ENCODE assay signal across 8 mouse cellular contexts in genomic region chr11:8424342-8425225, GRCm38 (mm10).
A peak's percentile ranks its signal among the peaks of the same experiment; 100 is the strongest.
DNase-seq lines count a peak whose midpoint lies in the region; ATAC-seq and TF ChIP-seq lines count a peak whose summit lies in the region.

No protein-coding gene starts in this region.

- peak; percentile 80 for ATAC-seq in cerebellum, adult (ENCODE audit: insufficient number of reproducible peaks, low FRiP score, low TSS enrichment)
- ATAC-seq in forebrain, embryonic 13.5 days, result peak; percentile 96
- peak; percentile 85 for ATAC-seq in heart, postnatal 0 days (ENCODE audit: insufficient read depth, low read depth)
- ATAC-seq in liver, postnatal 0 days, result peak; percentile 60; the same call in 1 of the 2 replicates
- ATAC-seq in neural tube, embryonic 14.5 days (ENCODE audit: low read depth), result peak; percentile 95

- no peak for TF ChIP-seq EP300 in heart, postnatal 0 days (IDR thresholded peaks at IDR 0.05; ENCODE audit: low read depth)
- TF ChIP-seq EP300 in liver, postnatal 0 days (IDR thresholded peaks at IDR 0.05; ENCODE audit: low read depth), result no peak

- DNase-seq in ES-E14 (ENCODE audit: low read depth, low spot score), result peak; percentile 56
- DNase-seq in heart, postnatal 0 days (ENCODE audit: low spot score), result peak; percentile 77
- peak; percentile 85 for DNase-seq in kidney, postnatal 36 days
- peak; percentile 63 for DNase-seq in liver, postnatal 0 days
- peak; percentile 66 for DNase-seq in thymus, postnatal 0 days (ENCODE audit: low spot score)

- 31% methylated on average over 13 of the region's 13 CpGs for WGBS in forebrain, embryonic 13.5 days
- WGBS in heart, postnatal 0 days, result 30% methylated on average over 13 of the region's 13 CpGs
- 39% methylated on average over 13 of the region's 13 CpGs for WGBS in liver, postnatal 0 days (ENCODE audit: insufficient replicate concordance)
- WGBS in neural tube, embryonic 14.5 days, result 23% methylated on average over 13 of the region's 13 CpGs

- H3K9ac ChIP-seq in ES-E14 (ENCODE audit: insufficient read depth, low read depth, low read length, poor library complexity, severe bottlenecking), result no peak overlapping the region
- H3K9ac ChIP-seq in forebrain, embryonic 13.5 days, result 0 out of 2 replicates have a peak overlapping the region, but pooled peaks have one; percentile 17
- no peak overlapping the region for H3K9ac ChIP-seq in heart, postnatal 0 days (replicated peaks; ENCODE audit: low read depth, low read length)
- no peak overlapping the region for H3K9ac ChIP-seq in liver, postnatal 0 days (replicated peaks)
- H3K9ac ChIP-seq in neural tube, embryonic 14.5 days (replicated peaks; ENCODE audit: low read depth, low read length), result no peak overlapping the region

- no peak overlapping the region for H3K4me3 ChIP-seq in ES-E14 (ENCODE audit: insufficient read depth in 1 of 2, low read depth in 1 of 2, low read length in 2 of 2, poor library complexity in 1 of 2, severe bottlenecking in 1 of 2)
- H3K4me3 ChIP-seq in forebrain, embryonic 13.5 days, result no peak overlapping the region
- H3K4me3 ChIP-seq in heart, postnatal 0 days (ENCODE audit: low read depth, low read length), result 0 out of 2 replicates have a peak overlapping the region, but pooled peaks have one; percentile 11
- H3K4me3 ChIP-seq in liver, postnatal 0 days (ENCODE audit: low read depth, low read length), result no peak overlapping the region
- H3K4me3 ChIP-seq in neural tube, embryonic 14.5 days (ENCODE audit: low read depth, low read length), result no peak overlapping the region

- TF ChIP-seq CTCF in heart, postnatal 0 days (IDR thresholded peaks at IDR 0.05; ENCODE audit: low read depth), result peak; percentile 94
- TF ChIP-seq CTCF in liver, postnatal 0 days (IDR thresholded peaks at IDR 0.05; ENCODE audit: low read depth), result peak; percentile 92

- H3K27ac ChIP-seq in ES-E14 (ENCODE audit: insufficient read depth, low read depth, low read length, poor library complexity, severe bottlenecking), result no peak overlapping the region
- peak overlapping the region; percentile 67 for H3K27ac ChIP-seq in forebrain, embryonic 13.5 days
- no peak overlapping the region for H3K27ac ChIP-seq in heart, postnatal 0 days (ENCODE audit: low read depth)
- H3K27ac ChIP-seq in liver, postnatal 0 days (ENCODE audit: low read depth), result no peak overlapping the region
- H3K27ac ChIP-seq in neural tube, embryonic 14.5 days (ENCODE audit: low read depth, low read length), result peak overlapping the region; percentile 36

- no peaks in the 10 kb centered on the region for H3K9me3 ChIP-seq in ES-E14 (ENCODE audit: control insufficient read depth, insufficient read depth, low read depth, low read length)
- no peaks in the 10 kb centered on the region for H3K9me3 ChIP-seq in forebrain, embryonic 13.5 days (replicated peaks)
- H3K9me3 ChIP-seq in heart, postnatal 0 days (replicated peaks; ENCODE audit: control insufficient read depth, low read length), result no peaks in the 10 kb centered on the region
- H3K9me3 ChIP-seq in liver, postnatal 0 days (ENCODE audit: low read length), result no peaks in the 10 kb centered on the region
- H3K9me3 ChIP-seq in neural tube, embryonic 14.5 days (ENCODE audit: control insufficient read depth, low read length), result no peaks in the 10 kb centered on the region

- in situ Hi-C loops in ES-E14 (cut with MboI; ENCODE audit: low sequenced_read_pairs in 2 of 2, unreplicated experiment in 2 of 2), result loop anchor here (10.0 to 25.0 kb wide), 3 partner anchors 438 to 713 kb away; no protein-coding TSS in a partner anchor

- peak overlapping the region; percentile 28; the same call in 1 of the 2 replicates for H3K4me2 ChIP-seq in forebrain, embryonic 13.5 days
- H3K4me2 ChIP-seq in heart, postnatal 0 days (ENCODE audit: low read depth, low read length), result peak overlapping the region; percentile 43
- H3K4me2 ChIP-seq in liver, postnatal 0 days (ENCODE audit: low read depth, low read length), result peak overlapping the region; percentile 42; the same call in 1 of the 2 replicates
- H3K4me2 ChIP-seq in neural tube, embryonic 14.5 days (ENCODE audit: low read depth, low read length), result no peak overlapping the region

- peaks cover 5% of the 10 kb centered on the region; the same call in 1 of the 2 replicates for H3K36me3 ChIP-seq in ES-E14 (ENCODE audit: control insufficient read depth, insufficient read depth, low read length, poor library complexity, severe bottlenecking)
- peaks cover 6% of the 10 kb centered on the region; the same call in 1 of the 2 replicates for H3K36me3 ChIP-seq in forebrain, embryonic 13.5 days (ENCODE audit: poor library complexity, severe bottlenecking)
- H3K36me3 ChIP-seq in heart, postnatal 0 days (replicated peaks; ENCODE audit: control insufficient read depth, insufficient read depth, low read length), result peaks cover under 1% of the 10 kb centered on the region; the same call in 1 of the 2 replicates
- H3K36me3 ChIP-seq in liver, postnatal 0 days (replicated peaks; ENCODE audit: insufficient read depth, low read length), result no peaks in the 10 kb centered on the region
- no peaks in the 10 kb centered on the region for H3K36me3 ChIP-seq in neural tube, embryonic 14.5 days (ENCODE audit: control insufficient read depth, insufficient read depth, low read length)

- no peaks in the 10 kb centered on the region for H3K4me1 ChIP-seq in ES-E14 (ENCODE audit: control insufficient read depth in 2 of 2, insufficient read depth in 2 of 2, low read length in 2 of 2, poor library complexity in 1 of 2)
- peaks cover 10% of the 10 kb centered on the region for H3K4me1 ChIP-seq in forebrain, embryonic 13.5 days
- no peaks in the 10 kb centered on the region for H3K4me1 ChIP-seq in heart, postnatal 0 days (ENCODE audit: control insufficient read depth, insufficient read depth)
- no peaks in the 10 kb centered on the region for H3K4me1 ChIP-seq in liver, postnatal 0 days (ENCODE audit: insufficient read depth)
- peaks cover 12% of the 10 kb centered on the region; the same call in 1 of the 2 replicates for H3K4me1 ChIP-seq in neural tube, embryonic 14.5 days (ENCODE audit: control insufficient read depth, insufficient read depth, low read length)

- H3K27me3 ChIP-seq in forebrain, embryonic 13.5 days, result no peaks in the 10 kb centered on the region
- no peaks in the 10 kb centered on the region for H3K27me3 ChIP-seq in heart, postnatal 0 days (ENCODE audit: control insufficient read depth, insufficient read depth, low read length)
- no peaks in the 10 kb centered on the region for H3K27me3 ChIP-seq in liver, postnatal 0 days (ENCODE audit: insufficient read depth, low read length)
- no peaks in the 10 kb centered on the region for H3K27me3 ChIP-seq in neural tube, embryonic 14.5 days (ENCODE audit: control insufficient read depth, insufficient read depth, low read length)

TF ChIP-seq in ES-E14, 5 proteins besides CTCF, POLR2A, EP300 and RAD21:
- TF ChIP-seq HCFC1 (IDR thresholded peaks at IDR 0.05; ENCODE audit: borderline replicate concordance, insufficient read depth, low read length), result no peak
- TF ChIP-seq ZC3H11A (IDR thresholded peaks at IDR 0.05; ENCODE audit: borderline replicate concordance, low read depth, low read length), result peak; percentile 97
- TF ChIP-seq MAFK (IDR thresholded peaks at IDR 0.05; ENCODE audit: insufficient read depth, low read depth, low read length), result no peak
- no peak for TF ChIP-seq CHD2 (IDR thresholded peaks at IDR 0.05; ENCODE audit: low read depth, low read length)
- TF ChIP-seq ZNF384 (IDR thresholded peaks at IDR 0.05; ENCODE audit: low read depth, low read length), result no peak
TF ChIP-seq in ES-E14: peak in this region for 1.

Comparison
In these comparisons a context has a peak if more than half of its experiments do, and no peak if none do; other contexts are left out.
1. H3K27ac ChIP-seq: peak in forebrain, embryonic 13.5 days (single experiment) and neural tube, embryonic 14.5 days (single experiment); none in ES-E14 (single experiment), heart, postnatal 0 days (single experiment) and liver, postnatal 0 days (single experiment).
2. Peak in every context shown above with its lines, with median percentiles within 50 percentile points of each other: DNase-seq and ATAC-seq.